Mouse (Mus musculus): ENCODE results near the gene Ccdc30.
"Not testable (repeated sequence)": the region's sequence is repeated elsewhere in the genome, so short reads cannot be mapped to it uniquely, and the experiment has no call there.

The Ccdc30 gene

DNA sequence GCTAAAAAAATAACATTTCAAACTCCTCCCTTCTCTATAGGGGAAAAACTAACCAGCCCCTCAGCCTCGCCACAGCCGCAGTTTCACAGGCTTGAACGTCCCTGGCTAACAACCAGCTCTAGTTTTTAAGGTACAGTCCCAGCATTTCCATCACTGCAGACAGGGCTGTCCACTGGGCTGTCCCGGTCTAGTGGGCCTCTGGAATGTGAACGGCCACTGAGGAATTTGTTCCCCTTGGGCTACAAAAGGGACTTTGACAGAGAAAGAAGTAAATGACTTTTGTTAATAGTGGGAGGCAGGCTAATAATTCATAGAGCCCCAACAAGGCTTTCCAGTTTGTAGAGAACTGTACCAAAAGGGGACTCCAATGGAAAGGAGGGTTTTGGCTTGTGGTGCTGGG, 109.9 kb downstream of the Ccdc30 start:
- DNase-seq (ENCODE audit: low read depth, low spot score) = no peak

DNA sequence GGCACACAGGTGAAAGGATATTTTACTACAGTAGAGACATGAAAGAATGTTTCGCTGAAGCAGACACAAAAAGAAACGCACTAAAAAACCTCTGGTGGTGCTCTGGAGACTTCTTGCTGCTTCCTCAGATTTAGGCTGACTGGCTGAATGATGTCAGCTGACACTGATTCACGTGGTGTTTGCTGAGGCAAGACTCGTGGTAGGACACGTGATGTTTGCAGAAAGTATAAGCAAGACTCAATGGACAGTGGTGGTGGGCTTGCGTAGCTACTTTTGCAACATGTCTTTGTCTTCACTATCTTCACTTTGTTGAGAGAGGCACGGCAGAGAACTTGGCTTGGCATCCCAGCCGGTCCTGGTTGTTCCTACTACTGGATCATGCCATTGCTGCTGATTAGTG, 112.0 kb downstream of the Ccdc30 start:
- no peak for DNase-seq (ENCODE audit: low read depth, low spot score)

DNA sequence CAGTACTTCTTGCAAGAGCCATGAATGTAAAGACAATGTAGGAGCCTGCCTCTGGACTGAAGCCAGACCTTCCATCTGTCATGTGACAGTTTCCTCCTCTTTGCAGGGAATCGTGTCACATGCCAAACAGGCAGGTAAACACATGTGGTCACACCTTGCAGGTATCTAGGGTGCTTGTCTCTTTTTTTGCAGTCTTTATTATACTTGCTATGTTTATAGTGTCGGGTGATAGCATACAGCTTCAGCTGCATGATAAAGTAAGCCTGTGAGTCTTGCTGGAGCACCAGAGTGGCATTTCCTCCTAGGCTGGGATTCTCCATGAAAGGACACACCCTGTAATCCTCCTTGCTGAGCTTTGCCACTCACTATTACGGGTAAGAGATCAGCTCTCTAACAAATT, 113.5 kb downstream of the Ccdc30 start:
- no peak for DNase-seq (ENCODE audit: low read depth, low spot score)

DNA sequence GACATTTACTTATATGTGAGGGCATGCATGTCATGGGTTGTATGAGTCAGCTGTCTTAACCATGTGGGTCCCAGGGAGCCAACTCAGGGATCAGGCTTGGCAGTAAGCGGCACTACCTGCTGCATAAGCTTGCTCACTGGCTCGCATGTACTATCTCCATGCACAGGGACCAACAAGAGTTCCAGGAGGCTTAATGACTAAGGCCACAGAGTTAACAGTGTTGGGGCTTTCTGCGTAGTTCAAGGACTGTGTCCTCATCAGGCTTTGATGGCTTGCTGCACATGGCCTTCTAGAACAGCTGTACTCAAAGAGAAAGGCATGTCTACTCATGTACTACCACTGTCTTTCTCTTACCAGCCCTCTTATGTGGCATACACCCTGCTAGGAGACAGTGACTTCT, 114.6 kb downstream of the Ccdc30 start:
- no peak for DNase-seq (ENCODE audit: low read depth, low spot score)

DNA sequence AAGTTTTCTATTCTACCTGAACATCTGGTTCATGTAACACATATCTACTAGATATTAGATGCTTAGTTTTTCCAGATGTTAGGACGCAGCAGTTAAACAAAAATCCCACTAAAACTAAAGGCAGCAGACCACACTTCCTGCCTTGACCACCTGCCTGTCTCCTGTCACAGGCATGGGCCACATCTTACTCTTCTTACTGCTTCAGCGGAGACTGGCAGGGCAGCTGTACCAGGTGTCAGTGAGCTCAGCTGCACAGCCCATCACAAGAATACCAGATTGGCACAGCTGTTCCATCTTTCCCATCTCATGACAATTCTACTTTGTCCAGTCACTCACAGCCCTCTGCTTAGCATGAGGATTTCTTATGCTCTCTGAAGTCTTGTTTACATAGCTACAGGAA, 118.0 kb downstream of the Ccdc30 start:
- no peak for DNase-seq (ENCODE audit: low read depth, low spot score)

DNA sequence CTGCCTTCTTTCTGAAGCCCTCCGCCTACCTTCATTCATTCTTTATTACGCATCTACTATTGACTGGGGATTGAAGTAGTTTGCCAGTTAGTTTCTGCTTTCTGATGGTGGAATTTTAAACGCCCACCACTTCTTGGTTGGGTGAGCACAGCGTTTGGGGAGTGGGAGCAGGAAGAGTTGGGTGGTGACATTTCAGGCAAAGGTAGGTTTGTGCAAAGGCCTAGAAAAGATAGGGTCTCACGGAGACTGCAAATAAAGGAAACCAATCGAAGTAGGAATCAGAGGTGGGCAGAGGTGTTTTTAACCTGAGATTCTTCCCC, 120.2 kb downstream of the Ccdc30 start:
- no peak for DNase-seq (ENCODE audit: low read depth, low spot score)

DNA sequence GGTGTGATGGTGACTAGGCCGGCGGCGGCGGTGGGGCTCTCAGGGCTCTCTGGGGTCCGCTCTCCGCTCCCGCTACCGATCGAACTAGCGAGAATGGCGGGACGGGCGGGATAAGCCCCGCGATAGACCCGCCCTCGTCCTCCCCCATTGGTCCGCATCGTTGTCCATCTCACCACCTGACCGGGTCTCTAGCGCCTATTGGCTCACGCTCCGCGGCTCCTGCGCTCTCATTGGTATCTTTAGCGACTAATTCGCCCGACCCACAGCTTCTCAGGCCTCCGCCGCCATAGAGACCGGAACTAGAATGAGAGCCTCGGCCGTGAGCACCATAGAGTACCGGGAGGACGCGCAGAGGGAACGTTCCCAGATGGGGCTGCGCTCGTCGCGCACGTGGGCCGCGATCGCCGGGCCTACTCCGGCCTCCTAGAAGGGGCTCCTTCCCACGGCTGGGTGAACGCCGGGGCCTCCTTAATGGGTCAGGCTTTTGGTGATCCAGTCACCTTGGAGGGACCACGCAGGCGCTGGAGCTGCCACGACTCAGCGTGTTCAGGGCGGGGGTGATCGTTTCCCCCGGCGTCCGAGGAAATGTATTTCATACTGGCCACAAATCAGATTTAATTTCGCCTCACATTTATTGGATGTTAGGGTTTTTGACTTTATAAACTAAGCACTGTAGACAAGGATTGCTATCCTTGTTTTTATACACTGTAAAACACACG, 120.7 kb downstream of the Ccdc30 start, which contains the start of gene Ybx1:
TSS of gene Ybx1 (minus strand) at position 190 of the 719 bp plus-strand sequence.
- DNase-seq (ENCODE audit: low read depth, low spot score) = peak; percentile 99

DNA sequence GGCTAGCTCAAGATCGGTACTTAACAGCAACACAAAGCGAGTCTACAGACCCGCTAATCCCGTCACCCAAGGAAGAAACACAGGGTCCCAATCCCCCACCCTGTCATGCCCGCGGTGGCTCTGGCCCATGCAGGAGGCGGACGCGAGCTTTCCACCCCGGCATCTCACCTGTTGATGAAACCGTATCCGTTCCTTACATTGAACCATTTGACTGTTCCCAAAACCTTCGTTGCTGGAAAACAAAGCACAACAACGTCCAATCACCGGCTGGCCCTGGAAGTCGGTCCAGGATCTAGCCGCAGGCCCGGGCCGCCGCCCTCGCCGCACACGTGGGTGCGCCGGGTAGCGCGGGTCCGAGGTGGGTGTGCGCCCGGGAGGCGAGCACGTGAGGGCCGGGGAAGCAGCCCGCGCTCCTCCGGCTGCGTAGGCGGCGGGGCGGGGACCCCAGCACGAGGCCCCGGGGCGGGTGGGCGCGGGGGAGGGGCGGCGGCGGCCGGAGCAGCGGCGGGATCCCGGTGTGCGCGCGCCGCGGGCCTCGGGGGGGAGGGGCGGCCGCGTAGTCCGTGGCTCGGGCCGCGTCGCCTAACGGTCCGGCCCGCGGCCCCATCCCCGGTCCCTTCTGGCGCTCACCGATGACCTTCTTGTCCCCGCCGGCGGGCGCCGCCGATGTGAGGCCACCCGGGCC, 121.6 kb downstream of the Ccdc30 start:
- no peak for DNase-seq (ENCODE audit: low read depth, low spot score)

DNA sequence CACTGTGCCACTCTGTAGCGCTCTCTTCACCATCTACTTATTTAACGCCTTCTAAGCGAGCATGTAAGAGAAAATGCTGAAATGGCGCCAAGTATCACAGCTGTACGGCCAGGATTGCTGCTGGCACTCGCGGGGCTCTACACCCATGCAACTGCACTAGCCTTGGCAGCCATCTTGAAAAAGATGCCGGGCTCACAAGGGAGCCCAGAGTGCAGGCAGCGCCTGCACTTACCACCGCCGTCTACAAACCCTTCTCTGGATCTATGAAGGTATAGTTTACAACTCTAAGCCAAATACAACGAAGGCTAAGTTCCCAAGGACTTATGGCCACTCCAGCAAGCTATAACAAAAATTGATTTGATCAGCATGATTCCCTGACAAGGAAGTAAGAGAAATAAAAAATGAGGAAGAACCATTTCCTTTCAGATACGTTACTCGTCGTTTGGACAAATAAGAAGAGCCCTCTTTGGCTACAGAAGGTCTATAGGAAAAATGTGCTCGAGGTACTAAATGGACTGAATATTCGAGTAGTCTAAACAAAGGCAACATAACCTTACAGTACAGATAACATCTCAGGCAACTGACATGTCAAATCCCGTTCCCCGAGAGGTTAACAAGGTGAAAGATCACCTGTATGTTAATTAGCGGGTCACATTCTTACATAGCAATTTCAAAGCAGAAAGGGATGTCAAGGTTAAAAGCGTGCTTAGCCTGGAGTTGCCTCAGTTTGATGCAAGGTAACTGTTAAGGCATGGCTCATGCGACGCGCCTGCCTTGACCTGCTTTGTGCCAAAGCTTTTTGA, 122.3 kb downstream of the Ccdc30 start:
- peak; percentile 31 for DNase-seq (ENCODE audit: low read depth, low spot score)

DNA sequence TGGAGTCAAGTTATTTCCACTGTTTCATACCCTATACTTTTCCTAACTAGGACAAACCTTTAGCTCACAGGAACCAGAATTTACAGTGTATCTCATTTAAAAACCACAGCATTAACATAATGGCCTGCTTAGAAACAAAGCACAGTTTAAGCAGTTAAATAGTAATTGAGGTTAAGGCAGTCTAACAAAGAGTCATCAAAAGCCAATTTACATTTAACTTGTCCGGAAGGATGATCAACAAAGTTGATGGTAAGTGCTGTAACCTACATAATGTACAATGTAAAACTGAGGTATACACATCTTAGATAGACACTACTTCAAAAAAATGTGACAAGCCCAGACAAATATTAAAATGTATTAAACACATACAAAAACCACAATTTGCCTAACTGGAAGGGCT, 123.4 kb downstream of the Ccdc30 start:
- DNase-seq (ENCODE audit: low read depth, low spot score) = no peak

DNA sequence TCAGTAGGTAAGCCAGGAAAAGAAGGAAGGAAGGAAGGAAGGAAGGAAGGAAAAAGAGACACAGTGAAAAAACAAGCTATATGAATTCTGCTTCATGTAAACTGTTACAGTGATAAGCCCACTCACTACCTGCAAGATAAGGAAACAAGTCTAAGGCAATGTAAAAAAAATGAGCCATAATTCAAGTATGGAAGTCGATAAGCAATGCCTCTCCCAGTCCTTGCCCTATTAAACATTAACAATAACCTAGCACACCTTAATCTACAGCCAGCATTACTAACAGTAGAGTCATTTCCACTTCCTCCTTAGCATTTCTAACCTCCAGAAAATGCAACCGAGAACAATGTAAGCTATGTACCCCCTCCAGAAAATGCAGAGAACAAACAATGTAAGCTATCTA, 130.0 kb downstream of the Ccdc30 start:
- no peak for DNase-seq (ENCODE audit: low read depth, low spot score)

DNA sequence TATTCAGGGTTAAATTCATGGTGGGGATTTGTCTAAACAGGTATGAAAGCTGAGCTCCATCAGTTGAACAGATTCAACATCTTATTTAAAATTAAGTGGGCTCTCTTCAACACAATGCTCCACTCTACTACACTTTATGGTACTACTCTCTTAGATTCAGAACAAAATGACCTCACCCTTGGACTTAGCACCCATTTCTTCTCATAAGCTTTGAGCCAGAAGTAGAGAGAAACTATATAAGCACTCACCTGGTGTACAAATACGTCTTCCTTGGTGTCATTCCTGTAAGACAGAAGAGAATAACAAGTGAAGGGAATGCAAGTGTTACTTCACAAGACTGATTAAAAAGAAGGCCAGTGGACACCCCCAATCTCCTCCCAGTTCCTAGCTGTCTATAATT, 130.5 kb downstream of the Ccdc30 start:
- DNase-seq (ENCODE audit: low read depth, low spot score) = no peak

DNA sequence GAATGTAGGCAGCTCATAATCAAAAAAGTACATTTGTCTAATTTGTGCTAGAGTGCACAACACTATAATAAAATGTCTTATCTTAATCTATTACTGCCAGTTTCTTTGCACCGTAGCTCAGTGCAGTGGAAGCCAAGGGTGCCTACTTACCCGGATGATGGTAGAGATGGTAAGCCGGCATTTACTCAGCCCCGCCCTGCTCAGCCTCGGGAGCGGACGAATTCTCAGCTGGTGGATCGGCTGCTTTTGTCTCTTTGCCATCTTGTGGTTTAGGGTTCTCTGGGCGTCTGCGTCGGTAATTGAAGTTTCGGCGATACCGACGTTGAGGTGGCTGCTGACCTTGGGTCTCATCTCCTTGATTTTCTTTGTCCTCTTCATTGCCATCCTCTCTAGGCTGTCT, 136.5 kb downstream of the Ccdc30 start:
- DNase-seq (ENCODE audit: low read depth, low spot score) = not testable (repeated sequence)

DNA sequence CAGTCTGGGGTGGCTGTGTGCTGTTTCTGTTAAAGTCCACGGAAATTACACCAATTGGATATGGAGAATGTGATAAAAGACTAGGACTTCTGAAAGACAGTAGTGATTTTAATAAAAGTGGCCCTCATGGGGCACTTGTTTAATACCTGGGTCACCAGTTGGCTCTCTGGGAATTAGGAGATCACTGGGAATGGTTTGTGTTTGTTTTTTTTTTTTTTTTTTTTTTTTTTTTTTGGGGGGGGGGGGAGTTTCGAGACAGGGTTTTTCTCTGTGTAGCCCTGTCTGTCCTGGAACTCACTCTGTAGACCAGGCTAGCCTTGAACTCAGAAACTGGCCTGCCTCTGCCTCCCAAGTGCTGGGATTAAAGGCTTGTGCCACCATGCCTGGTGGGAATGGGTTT, 139.6 kb downstream of the Ccdc30 start:
- DNase-seq (ENCODE audit: low read depth, low spot score) = no peak

DNA sequence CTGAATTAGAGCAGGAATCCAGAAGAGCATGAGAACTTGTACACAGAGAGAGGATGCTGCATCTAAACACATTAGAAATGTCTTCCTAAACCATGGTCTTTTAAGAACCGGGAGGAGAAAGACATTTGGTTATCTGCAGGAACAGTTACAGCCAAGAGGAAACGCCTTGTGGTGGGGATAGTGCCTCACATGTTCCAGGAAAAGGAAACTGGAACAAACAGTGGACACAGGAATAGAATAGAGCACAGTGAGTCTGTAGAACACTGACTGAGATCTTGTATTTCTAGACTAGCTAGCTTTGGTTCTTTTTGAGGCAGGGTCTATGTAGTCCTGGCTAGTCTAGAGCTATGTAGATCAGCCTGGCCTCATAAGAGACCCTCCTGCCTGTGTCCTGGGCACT, 140.1 kb downstream of the Ccdc30 start:
- no peak for DNase-seq (ENCODE audit: low read depth, low spot score)

DNA sequence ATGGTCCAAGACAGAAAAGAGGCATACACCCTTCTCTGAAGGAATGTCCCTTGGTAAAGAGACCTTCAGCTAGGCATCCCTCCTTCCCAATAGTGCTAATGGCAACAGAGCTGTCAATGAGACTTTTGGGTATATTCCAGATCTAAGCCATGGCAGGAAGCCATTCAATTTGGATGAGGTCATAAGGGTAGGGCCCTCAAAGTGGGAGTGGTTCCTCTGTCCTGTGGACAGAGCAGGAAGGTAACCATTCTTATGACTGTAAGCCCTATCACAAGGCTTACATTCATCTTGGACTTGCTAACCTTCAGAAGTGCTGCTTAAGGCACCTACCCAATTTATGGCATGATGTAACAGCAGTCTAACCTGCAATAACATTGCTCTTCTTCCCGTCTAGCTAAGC, 140.7 kb downstream of the Ccdc30 start:
- no peak for DNase-seq (ENCODE audit: low read depth, low spot score)
